In the genomic region with DNA sequence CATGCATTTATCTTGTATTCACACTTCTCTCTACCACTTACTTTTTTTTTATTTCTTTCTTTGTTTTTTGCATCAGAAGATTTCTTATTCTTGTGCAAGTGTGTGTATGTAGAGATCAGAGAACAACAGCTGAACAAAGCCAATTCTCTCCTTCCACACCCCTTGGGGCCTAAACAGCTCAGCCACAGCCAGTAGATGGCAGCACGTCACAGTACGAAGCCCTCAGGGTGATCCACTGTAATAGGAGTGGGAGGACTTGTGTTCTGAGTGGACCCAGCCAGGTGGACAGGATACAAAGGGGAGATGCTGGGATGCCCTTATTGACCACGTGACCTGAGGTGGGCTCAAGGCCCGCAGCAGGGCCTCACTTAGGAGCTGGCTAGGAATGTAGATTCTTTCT, we compare ENCODE assay signal across 9 mouse cellular contexts. TPM values are rescaled to one million over a fixed set of nuclear protein-coding genes. Genes with fewer than 3 reads are reported as not detected.
DNase-seq lines count a peak whose midpoint lies in the region; ATAC-seq lines count a peak whose summit lies in the region.
"Had no signal": no experiment of that assay in that cellular context is flagged by ENCODE, and none has a peak within 500 bp of the region (broad histone marks: within the 10 kb centered on the region; RNA-seq: fewer than 3 reads in every experiment).

No protein-coding gene starts in this region.

- H3K27me3 ChIP-seq in hindbrain, embryonic 12.5 days = no peaks in the 10 kb centered on the region
- H3K27me3 ChIP-seq: limb, embryonic 15.5 days had no signal

- DNase-seq in T-cell, adult 2 months (ENCODE audit: low spot score) = peak; percentile 83
- peak; percentile 89 to 90 for DNase-seq in cerebellum, postnatal 10 days
- peak; percentile 48 to 51 for DNase-seq in frontal cortex, postnatal 25 days (ENCODE audit: low spot score in 2 of 2)
- DNase-seq in layer of hippocampus, postnatal 14 days (ENCODE audit: low spot score in 2 of 2) = peak; percentile 51 to 68
- peak; percentile 92 for DNase-seq in lung, postnatal 36 days
- DNase-seq in right cerebral cortex, postnatal 25 days = peak; percentile 53
- DNase-seq in yolk sac, embryonic 10.5 days (ENCODE audit: low spot score) = peak; percentile 50

- no peak overlapping the region for H3K9ac ChIP-seq in hindbrain, embryonic 12.5 days
- H3K9ac ChIP-seq: limb, embryonic 15.5 days had no signal

- no peak overlapping the region for H3K4me2 ChIP-seq in hindbrain, embryonic 12.5 days (replicated peaks)
- H3K4me2 ChIP-seq: limb, embryonic 15.5 days had no signal

- 11% methylated on average over 4 of the region's 4 CpGs for WGBS in hindbrain, embryonic 12.5 days

- H3K27ac ChIP-seq in hindbrain, embryonic 12.5 days = no peak overlapping the region
- H3K27ac ChIP-seq: limb, embryonic 15.5 days had no signal

- no peak overlapping the region for H3K4me3 ChIP-seq in hindbrain, embryonic 12.5 days
- H3K4me3 ChIP-seq: limb, embryonic 15.5 days had no signal

- peak; percentile 73; the same call in 1 of the 2 replicates for ATAC-seq in hindbrain, embryonic 12.5 days (ENCODE audit: low FRiP score)

- no peaks in the 10 kb centered on the region for H3K36me3 ChIP-seq in hindbrain, embryonic 12.5 days
- H3K36me3 ChIP-seq: limb, embryonic 15.5 days had no signal

- H3K9me3 ChIP-seq in hindbrain, embryonic 12.5 days (replicated peaks) = no peaks in the 10 kb centered on the region
- H3K9me3 ChIP-seq: limb, embryonic 15.5 days had no signal

- no peaks in the 10 kb centered on the region for H3K4me1 ChIP-seq in hindbrain, embryonic 12.5 days
- H3K4me1 ChIP-seq: limb, embryonic 15.5 days had no signal

RNA-seq across cellular contexts. Expression of a gene that starts 5.3 kb away (rescaled TPM):
- polyA plus RNA-seq in hindbrain, embryonic 12.5 days (2016; fragmentation: Nextera tagmentation; extraction: Ambion mirVana) = 0.15 and 0.29 TPM in 2 replicates
- under 1 TPM in 1 of 2 experiments, not detected in 1; 0.09 TPM for total RNA-seq in layer of hippocampus, postnatal 14 days (2021)

RNA-seq across cellular contexts. Expression of a gene that starts 16.2 kb away (rescaled TPM):
- polyA plus RNA-seq in hindbrain, embryonic 12.5 days (2016; fragmentation: Nextera tagmentation; extraction: Ambion mirVana) = 152 and 154 TPM in 2 replicates
- total RNA-seq in layer of hippocampus, postnatal 14 days (2021) = 10 to 100 TPM; 59.5 to 67.2 TPM

RNA-seq across cellular contexts. Expression of a gene that starts 30.7 kb away (rescaled TPM):
- 50.2 and 54.1 TPM in 2 replicates for polyA plus RNA-seq in hindbrain, embryonic 12.5 days (2016; fragmentation: Nextera tagmentation; extraction: Ambion mirVana)
- total RNA-seq in layer of hippocampus, postnatal 14 days (2021) = 10 to 100 TPM; 48.9 to 52.6 TPM

RNA-seq across cellular contexts. Expression of a gene that starts 34.3 kb away (rescaled TPM):
- 312 and 328 TPM in 2 replicates for polyA plus RNA-seq in hindbrain, embryonic 12.5 days (2016; fragmentation: Nextera tagmentation; extraction: Ambion mirVana)
- total RNA-seq in layer of hippocampus, postnatal 14 days (2021) = 10 to 100 TPM; 78.4 to 85.6 TPM

RNA-seq across cellular contexts. Expression of a gene that starts 56.4 kb away (rescaled TPM):
- 55.6 and 60.2 TPM in 2 replicates for polyA plus RNA-seq in hindbrain, embryonic 12.5 days (2016; fragmentation: Nextera tagmentation; extraction: Ambion mirVana)
- 10 to 100 TPM; 31.3 to 35.0 TPM for total RNA-seq in layer of hippocampus, postnatal 14 days (2021)
